Mouse (Mus musculus): ENCODE measurements around the gene Aqp6. TPM values are rescaled to one million over a fixed set of nuclear protein-coding genes. Genes with fewer than 3 reads are reported as not detected.

The Aqp6 gene
- total RNA-seq (2021): under 1 TPM; 0.18 to 0.27 TPM
- polyA plus RNA-seq (2012; rRNA removed): 0.08 and 0.18 TPM in 2 replicates
- long read RNA-seq: 0 reads

DNA sequence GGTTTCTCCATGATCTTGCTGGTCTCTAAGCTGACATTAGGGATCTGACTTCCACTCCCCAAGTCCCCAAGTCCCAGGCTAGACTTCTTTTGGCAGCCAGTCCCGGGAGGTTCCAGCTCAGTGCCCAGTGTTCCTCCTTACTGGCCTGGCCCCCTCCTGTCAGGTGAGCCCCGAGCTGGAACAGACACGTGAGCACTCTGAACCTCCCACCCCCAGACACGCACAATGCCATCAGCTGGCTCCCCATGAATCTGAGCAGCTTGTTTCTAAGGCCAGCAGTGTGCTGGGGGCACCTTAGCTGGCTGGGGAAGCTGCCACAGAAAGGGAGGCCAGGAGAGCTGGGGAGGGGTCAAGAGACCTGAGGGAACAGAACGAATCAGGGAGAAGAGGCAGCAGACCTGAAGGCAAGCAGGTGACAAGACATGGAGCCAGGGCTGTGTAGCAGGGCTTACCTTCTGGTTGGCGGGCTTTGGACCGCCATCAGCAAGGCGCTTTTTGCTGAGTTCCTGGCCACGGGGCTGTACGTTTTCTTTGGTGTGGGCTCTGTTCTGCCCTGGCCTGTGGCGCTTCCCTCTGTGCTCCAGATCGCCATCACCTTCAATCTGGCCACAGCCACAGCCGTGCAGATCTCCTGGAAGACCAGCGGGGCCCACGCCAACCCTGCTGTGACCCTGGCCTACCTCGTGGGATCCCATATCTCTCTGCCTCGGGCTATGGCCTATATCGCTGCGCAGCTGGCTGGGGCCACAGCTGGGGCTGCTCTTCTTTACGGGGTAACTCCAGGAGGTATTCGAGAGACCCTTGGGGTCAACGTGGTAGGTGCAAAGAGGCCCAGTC, at the start of gene Aqp6:
TSS of gene Aqp6 (plus strand) at position 415 of the 837 bp plus-strand sequence.
- H3K9ac ChIP-seq (ENCODE audit: low read depth, low read length): no peak within 1 kb of the TSS
- no peak for TF ChIP-seq POLR2A (IDR thresholded peaks at IDR 0.05; ENCODE audit: insufficient read depth, low read depth, low read length)
- TF ChIP-seq CTCF (IDR thresholded peaks at IDR 0.05): no peak
- no peak for TF ChIP-seq EP300 (IDR thresholded peaks at IDR 0.05; ENCODE audit: insufficient read depth, low read depth, low read length)
- H3K27me3 ChIP-seq (ENCODE audit: control insufficient read depth, insufficient read depth, low read length): 0 out of 2 replicates have a peak, but pooled peaks cover 2% of the 10 kb centered on the region
- WGBS: 78% methylated on average over 22 of the region's 22 CpGs
- H3K4me3 ChIP-seq: no peak within 1 kb of the TSS
- H3K36me3 ChIP-seq (ENCODE audit: control insufficient read depth, insufficient read depth, low read length): no peaks in the 10 kb centered on the region
- no peaks in the 10 kb centered on the region for H3K79me2 ChIP-seq (replicated peaks; ENCODE audit: control insufficient read depth, insufficient read depth, low read length)
- no peaks in the 10 kb centered on the region for H3K4me1 ChIP-seq (ENCODE audit: control insufficient read depth, insufficient read depth, low read length)
- H3K27ac ChIP-seq: no peak within 1 kb of the TSS
- DNase-seq: no peak
- intact Hi-C loops (cut with DNase I): no loop called here

- Histone ChIP-seq H3K36me3 (ENCODE audit: control insufficient read depth, insufficient read depth, low read length) (no peaks in the 10 kb centered on the region), H3K27ac (no peak overlapping the region), H3K4me1 (ENCODE audit: control insufficient read depth, insufficient read depth, low read length) (no peaks in the 10 kb centered on the region), H3K27me3 (ENCODE audit: control insufficient read depth, insufficient read depth, low read length) (no peaks in the 10 kb centered on the region), H3K79me2 (replicated peaks; ENCODE audit: control insufficient read depth, insufficient read depth, low read length) (no peaks in the 10 kb centered on the region), H3K9ac (ENCODE audit: low read depth, low read length) (no peak overlapping the region), H3K4me3 (no peak overlapping the region)
- no peak for DNase-seq
- WGBS: 31% methylated on average over 6 of the region's 6 CpGs
- TF ChIP-seq POLR2A (IDR thresholded peaks at IDR 0.05; ENCODE audit: insufficient read depth, low read depth, low read length): no peak
- TF ChIP-seq EP300 (IDR thresholded peaks at IDR 0.05; ENCODE audit: insufficient read depth, low read depth, low read length): no peak
- no peak for TF ChIP-seq CTCF (IDR thresholded peaks at IDR 0.05)
- intact Hi-C loops (cut with DNase I): no loop called here
These were observed 47.4 kb upstream of the Aqp6 start for GRCm38 (mm10) chr15:99553767-99554166.

- no peak overlapping the region for H3K9ac ChIP-seq (ENCODE audit: low read depth, low read length)
- no peaks in the 10 kb centered on the region for H3K27me3 ChIP-seq (ENCODE audit: control insufficient read depth, insufficient read depth, low read length)
- H3K36me3 ChIP-seq (ENCODE audit: control insufficient read depth, insufficient read depth, low read length): no peaks in the 10 kb centered on the region
- no peak overlapping the region for H3K4me3 ChIP-seq
- 80% methylated on average over 1 of the region's 1 CpGs for WGBS
- no peaks in the 10 kb centered on the region for H3K4me1 ChIP-seq (ENCODE audit: control insufficient read depth, insufficient read depth, low read length)
- no peak overlapping the region for H3K27ac ChIP-seq
- H3K79me2 ChIP-seq (replicated peaks; ENCODE audit: control insufficient read depth, insufficient read depth, low read length): no peaks in the 10 kb centered on the region
- intact Hi-C loops (cut with DNase I): no loop called here
- TF ChIP-seq EP300 (IDR thresholded peaks at IDR 0.05; ENCODE audit: insufficient read depth, low read depth, low read length): no peak
- no peak for TF ChIP-seq CTCF (IDR thresholded peaks at IDR 0.05)
- no peak for TF ChIP-seq POLR2A (IDR thresholded peaks at IDR 0.05; ENCODE audit: insufficient read depth, low read depth, low read length)
- no peak for DNase-seq
These were observed 42.3 kb upstream of the Aqp6 start for GRCm38 (mm10) chr15:99558947-99559346.

- intact Hi-C loops (cut with DNase I): no loop called here
- Histone ChIP-seq H3K27me3 (ENCODE audit: control insufficient read depth, insufficient read depth, low read length) (no peaks in the 10 kb centered on the region), H3K36me3 (ENCODE audit: control insufficient read depth, insufficient read depth, low read length) (no peaks in the 10 kb centered on the region), H3K79me2 (replicated peaks; ENCODE audit: control insufficient read depth, insufficient read depth, low read length) (no peaks in the 10 kb centered on the region), H3K4me3 (no peak overlapping the region), H3K4me1 (ENCODE audit: control insufficient read depth, insufficient read depth, low read length) (no peaks in the 10 kb centered on the region), H3K9ac (ENCODE audit: low read depth, low read length) (no peak overlapping the region), H3K27ac (no peak overlapping the region)
- DNase-seq: no peak
- WGBS: 61% methylated on average over 10 of the region's 10 CpGs
- TF ChIP-seq CTCF (IDR thresholded peaks at IDR 0.05) (no peak), EP300 (IDR thresholded peaks at IDR 0.05; ENCODE audit: insufficient read depth, low read depth, low read length) (no peak), POLR2A (IDR thresholded peaks at IDR 0.05; ENCODE audit: insufficient read depth, low read depth, low read length) (no peak)
These were observed 41.0 kb upstream of the Aqp6 start for GRCm38 (mm10) chr15:99560246-99560645.

DNA sequence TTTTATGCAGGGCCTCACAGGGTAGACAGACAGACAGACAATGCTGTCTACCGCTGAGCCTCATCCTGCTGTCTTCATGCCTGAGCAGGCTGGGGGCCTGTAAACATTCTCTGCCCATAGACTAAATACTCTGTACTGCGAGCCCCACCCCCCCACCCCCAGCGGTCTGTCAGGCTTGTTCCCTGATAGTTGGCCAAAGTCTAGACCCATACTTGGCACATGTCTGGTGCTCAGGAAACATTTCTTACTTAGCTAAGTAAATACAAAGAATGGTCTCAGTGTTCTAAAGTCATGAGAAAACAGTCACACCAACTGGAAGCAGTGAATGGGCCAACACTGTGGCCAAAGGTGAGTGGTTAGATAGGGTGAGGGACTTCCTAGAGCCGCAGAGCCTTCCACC, 33.8 kb upstream of the Aqp6 start:
- no peaks in the 10 kb centered on the region for H3K36me3 ChIP-seq (ENCODE audit: control insufficient read depth, insufficient read depth, low read length)
- H3K27ac ChIP-seq: no peak overlapping the region
- no peak for DNase-seq
- H3K27me3 ChIP-seq (ENCODE audit: control insufficient read depth, insufficient read depth, low read length): no peaks in the 10 kb centered on the region
- H3K4me3 ChIP-seq: no peak overlapping the region
- no peaks in the 10 kb centered on the region for H3K79me2 ChIP-seq (replicated peaks; ENCODE audit: control insufficient read depth, insufficient read depth, low read length)
- TF ChIP-seq POLR2A (IDR thresholded peaks at IDR 0.05; ENCODE audit: insufficient read depth, low read depth, low read length): no peak
- no peak for TF ChIP-seq EP300 (IDR thresholded peaks at IDR 0.05; ENCODE audit: insufficient read depth, low read depth, low read length)
- TF ChIP-seq CTCF (IDR thresholded peaks at IDR 0.05): no peak
- intact Hi-C loops (cut with DNase I): no loop called here
- H3K4me1 ChIP-seq (ENCODE audit: control insufficient read depth, insufficient read depth, low read length): no peaks in the 10 kb centered on the region
- no peak overlapping the region for H3K9ac ChIP-seq (ENCODE audit: low read depth, low read length)
- 75% methylated on average over 4 of the region's 4 CpGs for WGBS

GRCm38 (mm10) chr15:99568682-99569081, 32.5 kb upstream of the Aqp6 start:
- DNase-seq: no peak
- no peaks in the 10 kb centered on the region for H3K27me3 ChIP-seq (ENCODE audit: control insufficient read depth, insufficient read depth, low read length)
- TF ChIP-seq POLR2A (IDR thresholded peaks at IDR 0.05; ENCODE audit: insufficient read depth, low read depth, low read length): no peak
- no peak for TF ChIP-seq CTCF (IDR thresholded peaks at IDR 0.05)
- no peak for TF ChIP-seq EP300 (IDR thresholded peaks at IDR 0.05; ENCODE audit: insufficient read depth, low read depth, low read length)
- H3K4me3 ChIP-seq: no peak overlapping the region
- H3K36me3 ChIP-seq (ENCODE audit: control insufficient read depth, insufficient read depth, low read length): no peaks in the 10 kb centered on the region
- no peak overlapping the region for H3K27ac ChIP-seq
- intact Hi-C loops (cut with DNase I): no loop called here
- WGBS: 73% methylated on average over 6 of the region's 6 CpGs
- H3K9ac ChIP-seq (ENCODE audit: low read depth, low read length): no peak overlapping the region
- H3K79me2 ChIP-seq (replicated peaks; ENCODE audit: control insufficient read depth, insufficient read depth, low read length): no peaks in the 10 kb centered on the region
- H3K4me1 ChIP-seq (ENCODE audit: control insufficient read depth, insufficient read depth, low read length): no peaks in the 10 kb centered on the region

Data from heart, adult 2 months (tissue).